Mouse (Mus musculus) heart, embryonic 10.5 days (tissue): ENCODE measurements around the gene Chst11. TPM values are rescaled to one million over a fixed set of nuclear protein-coding genes. Genes with fewer than 3 reads are reported as not detected.

ENCODE experiments used
- DNase-seq: peaks from one replicate; pipeline ENCODE4 v3.0.0-alpha.2; 2017; ENCODE audit warnings: low spot score
- H3K27ac ChIP-seq: fragments of 300-500 bp; sonication (generic); 2 replicates; pipeline ENCODE4 v1.5.1; 2016; ENCODE audit warnings: mild to moderate bottlenecking
- H3K27me3 ChIP-seq: fragments of 300-500 bp; sonication (generic); 2 replicates; pipeline ENCODE4 v1.6.1; 2016; ENCODE audit warnings: mild to moderate bottlenecking; ENCODE audit not compliant: poor library complexity, insufficient read depth, severe bottlenecking
- H3K36me3 ChIP-seq: fragments of 300-500 bp; sonication (generic); 2 replicates; pipeline ENCODE4 v1.6.1; 2016; ENCODE audit warnings: mild to moderate bottlenecking, moderate library complexity
- H3K4me1 ChIP-seq: fragments of 300-500 bp; sonication (generic); 2 replicates; pipeline ENCODE4 v1.6.1; 2016; ENCODE audit warnings: mild to moderate bottlenecking
- H3K4me3 ChIP-seq: fragments of 300-500 bp; sonication (generic); 2 replicates; pipeline ENCODE4 v1.5.1; 2016; ENCODE audit warnings: mild to moderate bottlenecking, moderate library complexity
- H3K9me3 ChIP-seq: fragments of 300-500 bp; sonication (generic); 2 replicates; pipeline ENCODE4 v1.6.1; 2016; ENCODE audit warnings: mild to moderate bottlenecking, moderate library complexity
- WGBS: fragments of 180-500 bp; shearing (Covaris S2); methylation state at CpG from one replicate; pipeline ENCODE4 v1.1.7; 2016; 5-methylcytosine and 5-hydroxymethylcytosine counted together
- polyA plus RNA-seq: library from polyadenylated mRNA; unstranded; fragments of >200 nt; fragmentation: Nextera tagmentation; extraction: Ambion mirVana; gene quantifications from 2 replicates; pipeline ENCODE4 v1.2.1, GENCODE M21; 2016

Chst11 gene
- polyA plus RNA-seq, 1 experiment from 2014 or later, result 1.2 TPM

DNA sequence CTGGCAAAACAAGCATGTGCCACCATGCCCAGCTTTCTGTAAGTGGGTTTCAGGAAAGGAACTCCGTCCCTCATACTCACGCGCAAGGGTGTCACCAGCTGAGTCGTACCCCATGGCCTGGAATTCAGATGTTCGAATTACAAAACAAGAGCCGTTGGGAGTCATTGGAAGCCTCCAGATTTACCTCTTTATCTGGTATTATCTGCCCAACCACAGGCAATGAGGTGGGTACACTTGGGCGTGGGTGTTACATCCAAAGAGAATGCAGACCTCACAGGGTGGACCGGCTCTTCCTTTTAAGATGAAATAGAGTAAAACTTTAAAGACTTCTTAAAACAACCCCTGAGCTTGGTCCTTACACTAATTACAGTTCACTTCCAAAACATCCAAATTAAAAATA, 200.9 kb downstream of the Chst11 start:
- 88% methylated on average over 8 of the region's 8 CpGs for WGBS
- Histone ChIP-seq H3K4me1 (peaks cover 38% of the 10 kb centered on the region), H3K9me3 (no peaks in the 10 kb centered on the region), H3K27ac (no peak overlapping the region), H3K27me3 (peaks cover 2% of the 10 kb centered on the region; the same call in 1 of the 2 replicates), H3K36me3 (peaks cover 5% of the 10 kb centered on the region; the same call in 1 of the 2 replicates), H3K4me3 (no peak overlapping the region)
- no peak for DNase-seq

GRCm38 (mm10) chr10:83186984-83187383, 201.7 kb downstream of the Chst11 start:
- WGBS, result 47% methylated on average over 5 of the region's 5 CpGs
- no peak for DNase-seq
- H3K27me3 ChIP-seq, result no peaks in the 10 kb centered on the region
- H3K27ac ChIP-seq, result 0 out of 2 replicates have a peak overlapping the region, but pooled peaks have one; percentile 9
- H3K9me3 ChIP-seq, result no peaks in the 10 kb centered on the region
- peaks cover 8% of the 10 kb centered on the region; the same call in 1 of the 2 replicates for H3K36me3 ChIP-seq
- no peak overlapping the region for H3K4me3 ChIP-seq
- peaks cover 34% of the 10 kb centered on the region for H3K4me1 ChIP-seq

- Histone ChIP-seq H3K27me3 (no peaks in the 10 kb centered on the region), H3K4me1 (peaks cover 15% of the 10 kb centered on the region), H3K36me3 (peaks cover 8% of the 10 kb centered on the region; the same call in 1 of the 2 replicates), H3K4me3 (no peak overlapping the region), H3K27ac (no peak overlapping the region), H3K9me3 (no peaks in the 10 kb centered on the region)
- WGBS, result 88% methylated on average over 5 of the region's 5 CpGs
- no peak for DNase-seq
Measured at GRCm38 (mm10) chr10:83189071-83189470, 203.8 kb downstream of the Chst11 start.

DNA sequence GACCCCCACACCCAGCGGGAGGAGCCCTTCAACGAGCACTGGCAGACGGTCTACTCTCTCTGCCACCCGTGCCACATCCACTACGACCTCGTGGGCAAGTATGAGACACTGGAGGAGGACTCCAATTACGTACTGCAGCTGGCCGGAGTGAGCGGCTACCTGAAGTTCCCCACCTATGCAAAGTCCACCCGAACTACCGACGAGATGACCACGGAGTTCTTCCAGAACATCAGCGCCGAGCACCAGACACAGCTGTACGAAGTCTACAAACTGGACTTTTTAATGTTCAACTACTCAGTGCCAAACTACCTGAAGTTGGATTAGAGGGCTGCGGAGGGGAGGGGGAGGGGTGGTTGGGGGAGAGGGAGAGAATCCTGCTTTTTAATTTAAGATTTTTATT, 206.2 kb downstream of the Chst11 start:
- peaks cover 8% of the 10 kb centered on the region; the same call in 1 of the 2 replicates for H3K36me3 ChIP-seq
- H3K4me1 ChIP-seq, result peaks cover 18% of the 10 kb centered on the region
- no peak overlapping the region for H3K27ac ChIP-seq
- WGBS, result 94% methylated on average over 17 of the region's 17 CpGs
- H3K4me3 ChIP-seq, result no peak overlapping the region
- no peak for DNase-seq
- H3K9me3 ChIP-seq, result no peaks in the 10 kb centered on the region
- H3K27me3 ChIP-seq, result no peaks in the 10 kb centered on the region

GRCm38 (mm10) chr10:83191982-83192381, 206.7 kb downstream of the Chst11 start:
- Histone ChIP-seq H3K4me1 (peaks cover 15% of the 10 kb centered on the region), H3K27me3 (no peaks in the 10 kb centered on the region), H3K36me3 (peaks cover 8% of the 10 kb centered on the region; the same call in 1 of the 2 replicates), H3K9me3 (no peaks in the 10 kb centered on the region), H3K4me3 (no peak overlapping the region), H3K27ac (no peak overlapping the region)
- WGBS, result 50% methylated on average over 6 of the region's 6 CpGs
- DNase-seq, result no peak

DNA sequence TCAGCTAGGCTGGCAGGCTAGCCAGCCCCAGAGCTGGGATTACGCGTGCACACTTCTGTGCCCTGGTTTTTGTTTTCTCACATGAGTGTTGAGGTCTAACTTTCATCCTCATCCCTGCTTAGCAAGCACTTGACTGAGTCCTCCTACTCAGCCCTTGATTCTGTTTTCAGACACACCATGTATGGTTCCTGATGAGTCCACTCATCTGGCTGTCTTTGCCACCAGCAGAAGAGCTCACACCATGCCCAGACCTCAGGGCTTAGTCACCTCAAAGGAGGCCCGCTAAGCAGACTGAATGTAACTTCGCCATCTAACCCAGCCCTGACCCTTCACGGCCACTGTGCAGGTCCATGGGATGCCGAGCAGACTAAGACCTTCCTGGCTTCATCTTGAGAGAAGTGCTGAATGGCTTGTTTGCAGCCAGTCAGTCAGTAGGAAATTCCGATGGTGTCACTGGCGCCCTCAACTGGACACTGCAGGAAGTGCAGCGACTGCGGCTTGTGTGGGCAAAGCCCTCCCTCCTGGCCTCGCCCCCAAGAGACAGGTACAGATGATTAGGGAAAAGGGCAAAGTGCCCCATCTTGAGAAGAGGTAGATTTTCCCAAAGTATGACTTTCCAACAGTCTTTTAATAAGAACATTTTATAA, 212.5 kb downstream of the Chst11 start:
- Histone ChIP-seq H3K4me1 (peaks cover 19% of the 10 kb centered on the region), H3K4me3 (no peak overlapping the region), H3K27me3 (no peaks in the 10 kb centered on the region), H3K27ac (no peak overlapping the region), H3K9me3 (no peaks in the 10 kb centered on the region), H3K36me3 (no peaks in the 10 kb centered on the region)
- 52% methylated on average over 11 of the region's 11 CpGs for WGBS
- DNase-seq, result peak; percentile 71

GRCm38 (mm10) chr10:83198692-83199091, 213.4 kb downstream of the Chst11 start:
- peaks cover 19% of the 10 kb centered on the region for H3K4me1 ChIP-seq
- H3K27me3 ChIP-seq, result no peaks in the 10 kb centered on the region
- H3K4me3 ChIP-seq, result no peak overlapping the region
- H3K27ac ChIP-seq, result no peak overlapping the region
- WGBS, result 42% methylated on average over 5 of the region's 5 CpGs
- no peaks in the 10 kb centered on the region for H3K9me3 ChIP-seq
- DNase-seq, result no peak
- no peaks in the 10 kb centered on the region for H3K36me3 ChIP-seq

DNA sequence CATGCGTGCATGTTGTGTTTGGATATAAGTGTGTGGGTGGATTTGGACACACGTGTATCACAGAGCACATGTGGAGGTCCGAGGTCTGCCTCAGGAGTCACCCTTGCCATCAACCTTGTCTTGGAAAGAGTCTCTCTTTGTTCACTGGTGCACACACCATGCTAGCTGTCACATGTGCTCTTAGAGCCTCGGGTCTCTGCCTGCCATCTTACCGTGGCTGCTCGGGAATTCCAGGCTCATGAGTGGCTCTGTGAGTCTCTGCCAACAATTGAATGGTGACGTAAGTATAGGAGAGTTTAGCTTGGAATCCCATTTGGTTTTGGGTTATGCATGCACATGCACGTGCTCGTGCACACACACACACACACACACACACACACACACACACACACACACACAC, 214.0 kb downstream of the Chst11 start:
- DNase-seq, result peak; percentile 66
- Histone ChIP-seq H3K4me1 (peaks cover 19% of the 10 kb centered on the region), H3K4me3 (no peak overlapping the region), H3K27me3 (no peaks in the 10 kb centered on the region), H3K27ac (no peak overlapping the region), H3K36me3 (no peaks in the 10 kb centered on the region), H3K9me3 (no peaks in the 10 kb centered on the region)
- WGBS, result 71% methylated on average over 9 of the region's 9 CpGs

GRCm38 (mm10) chr10:83201525-83201924, 216.2 kb downstream of the Chst11 start:
- no peak overlapping the region for H3K4me3 ChIP-seq
- peaks cover 10% of the 10 kb centered on the region; the same call in 1 of the 2 replicates for H3K4me1 ChIP-seq
- H3K9me3 ChIP-seq, result no peaks in the 10 kb centered on the region
- H3K27ac ChIP-seq, result no peak overlapping the region
- DNase-seq, result no peak
- H3K27me3 ChIP-seq, result no peaks in the 10 kb centered on the region
- H3K36me3 ChIP-seq, result no peaks in the 10 kb centered on the region
- 86% methylated on average over 7 of the region's 7 CpGs for WGBS

- no peak overlapping the region for H3K4me3 ChIP-seq
- peaks cover 10% of the 10 kb centered on the region; the same call in 1 of the 2 replicates for H3K4me1 ChIP-seq
- 84% methylated on average over 14 of the region's 14 CpGs for WGBS
- no peaks in the 10 kb centered on the region for H3K9me3 ChIP-seq
- H3K27ac ChIP-seq, result no peak overlapping the region
- DNase-seq, result no peak
- no peaks in the 10 kb centered on the region for H3K27me3 ChIP-seq
- no peaks in the 10 kb centered on the region for H3K36me3 ChIP-seq
Measured at GRCm38 (mm10) chr10:83202906-83203702, 217.8 kb downstream of the Chst11 start.

DNA sequence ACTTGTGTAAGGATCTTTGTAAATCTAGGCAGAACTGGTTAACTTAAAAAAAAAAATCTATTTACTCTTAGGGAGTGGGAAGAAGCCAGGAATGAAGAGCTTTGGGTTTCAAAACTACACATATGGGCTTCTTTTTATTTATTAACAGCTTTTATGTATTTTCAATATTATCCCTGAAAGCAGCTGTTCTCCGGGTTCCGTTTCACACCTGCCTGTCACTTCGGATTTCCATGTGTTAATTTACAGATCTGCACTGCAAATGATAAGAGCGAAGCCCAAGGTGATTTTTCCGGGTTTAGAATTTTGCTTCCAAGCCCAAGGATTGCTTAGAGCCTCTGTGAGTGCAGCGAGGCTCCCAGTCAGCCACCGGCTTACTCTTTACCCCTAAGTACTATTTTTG, 223.1 kb downstream of the Chst11 start:
- Histone ChIP-seq H3K9me3 (no peaks in the 10 kb centered on the region), H3K4me3 (no peak overlapping the region), H3K27me3 (no peaks in the 10 kb centered on the region), H3K36me3 (no peaks in the 10 kb centered on the region), H3K4me1 (peaks cover 7% of the 10 kb centered on the region), H3K27ac (no peak overlapping the region)
- WGBS, result 80% methylated on average over 7 of the region's 7 CpGs
- no peak for DNase-seq

- Histone ChIP-seq H3K27me3 (no peaks in the 10 kb centered on the region), H3K9me3 (no peaks in the 10 kb centered on the region), H3K36me3 (no peaks in the 10 kb centered on the region), H3K27ac (no peak overlapping the region), H3K4me3 (no peak overlapping the region), H3K4me1 (peaks cover 7% of the 10 kb centered on the region)
- 83% methylated on average over 12 of the region's 12 CpGs for WGBS
- DNase-seq, result no peak
Measured at GRCm38 (mm10) chr10:83209388-83209787, 224.1 kb downstream of the Chst11 start.

DNA sequence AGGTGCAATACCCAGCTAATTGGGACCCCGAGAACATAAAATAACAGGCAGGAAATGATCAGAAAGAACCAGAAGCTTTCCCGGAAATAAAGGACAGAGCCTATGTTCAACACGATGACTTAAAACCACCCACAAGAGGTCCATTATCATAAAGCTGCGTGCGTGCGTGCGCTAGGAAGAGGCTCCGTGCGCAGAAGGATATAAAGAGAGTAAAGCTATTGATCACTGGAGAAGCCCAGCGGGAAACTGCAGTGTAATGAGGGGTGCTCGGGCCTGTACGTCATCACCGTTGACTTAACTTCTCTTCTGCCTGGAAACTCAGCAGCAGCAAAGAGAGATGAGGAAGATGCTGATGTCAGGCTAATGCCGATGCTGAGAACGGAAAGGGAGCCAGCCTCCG, 224.8 kb downstream of the Chst11 start:
- Histone ChIP-seq H3K36me3 (no peaks in the 10 kb centered on the region), H3K27ac (no peak overlapping the region), H3K4me3 (no peak overlapping the region), H3K27me3 (no peaks in the 10 kb centered on the region), H3K9me3 (no peaks in the 10 kb centered on the region), H3K4me1 (peaks cover 7% of the 10 kb centered on the region)
- no peak for DNase-seq
- 77% methylated on average over 16 of the region's 16 CpGs for WGBS
